Mouse (Mus musculus): ENCODE data around the gene Noto. TPM values are rescaled to one million over a fixed set of nuclear protein-coding genes. Genes with fewer than 3 reads are reported as not detected.
A peak's percentile ranks its signal among the peaks of the same experiment; 100 is the strongest.

The Noto gene
- polyA plus RNA-seq, 1 experiment from 2014 or later, result not detected

DNA sequence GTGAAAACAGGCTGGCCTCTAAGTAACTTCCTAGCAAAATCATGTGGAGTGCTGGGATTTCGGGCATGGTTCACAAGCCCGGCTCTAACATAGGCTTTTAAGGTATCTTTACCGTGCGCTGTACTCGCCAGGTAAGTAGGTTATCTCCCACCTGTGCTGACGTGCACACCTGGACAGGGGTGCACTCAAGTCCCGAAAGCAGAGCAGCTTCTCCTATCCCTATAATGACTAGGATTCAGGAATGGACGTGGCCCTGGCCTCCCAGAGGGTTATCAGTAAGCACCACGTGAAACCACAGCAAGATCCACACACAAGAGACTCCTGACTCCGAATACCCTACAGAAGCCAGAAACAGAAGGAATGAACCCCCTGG lies 42.1 kb upstream of the Noto start:
- no peaks in the 10 kb centered on the region for H3K4me1 ChIP-seq (ENCODE audit: control insufficient read depth, insufficient read depth, low read depth, low read length)
- H3K9me3 ChIP-seq (ENCODE audit: control insufficient read depth, low read length), result no peaks in the 10 kb centered on the region
- no peak overlapping the region for H3K4me2 ChIP-seq (ENCODE audit: low read length)
- H3K9ac ChIP-seq (ENCODE audit: low read depth, low read length), result no peak overlapping the region
- no peak for ATAC-seq
- no peak overlapping the region for H3K4me3 ChIP-seq (ENCODE audit: low read length)
- WGBS, result 84% methylated on average over 10 of the region's 10 CpGs
- H3K27me3 ChIP-seq (replicated peaks; ENCODE audit: control insufficient read depth, insufficient read depth, low read length), result no peaks in the 10 kb centered on the region
- H3K27ac ChIP-seq (ENCODE audit: low read depth, low read length), result no peak overlapping the region
- no peaks in the 10 kb centered on the region for H3K36me3 ChIP-seq (ENCODE audit: control insufficient read depth, insufficient read depth, low read length)

DNA sequence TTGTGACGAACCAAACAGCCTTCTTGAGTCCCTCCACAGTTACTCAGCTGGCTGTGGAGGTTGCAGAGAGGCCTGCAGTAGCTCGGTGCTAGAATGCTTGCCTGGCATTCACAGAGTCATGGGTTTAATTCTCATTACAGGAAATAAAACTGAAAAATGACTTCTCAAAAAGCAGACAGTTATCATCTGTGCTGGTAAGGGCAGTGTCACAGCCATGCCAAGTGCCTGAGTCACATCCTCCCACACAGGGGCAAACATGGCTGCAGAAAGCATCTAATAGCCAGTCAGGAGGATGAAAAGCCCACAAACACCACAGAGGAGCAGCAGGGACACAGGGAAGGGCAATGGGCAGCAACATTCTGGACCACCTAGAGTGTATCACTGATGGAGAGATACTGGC lies 40.9 kb upstream of the Noto start:
- no peaks in the 10 kb centered on the region for H3K27me3 ChIP-seq (replicated peaks; ENCODE audit: control insufficient read depth, insufficient read depth, low read length)
- no peak overlapping the region for H3K27ac ChIP-seq (ENCODE audit: low read depth, low read length)
- no peak overlapping the region for H3K9ac ChIP-seq (ENCODE audit: low read depth, low read length)
- no peaks in the 10 kb centered on the region for H3K4me1 ChIP-seq (ENCODE audit: control insufficient read depth, insufficient read depth, low read depth, low read length)
- WGBS, result 87% methylated on average over 2 of the region's 2 CpGs
- no peak overlapping the region for H3K4me2 ChIP-seq (ENCODE audit: low read length)
- no peaks in the 10 kb centered on the region for H3K9me3 ChIP-seq (ENCODE audit: control insufficient read depth, low read length)
- no peaks in the 10 kb centered on the region for H3K36me3 ChIP-seq (ENCODE audit: control insufficient read depth, insufficient read depth, low read length)
- no peak for ATAC-seq
- no peak overlapping the region for H3K4me3 ChIP-seq (ENCODE audit: low read length)

DNA sequence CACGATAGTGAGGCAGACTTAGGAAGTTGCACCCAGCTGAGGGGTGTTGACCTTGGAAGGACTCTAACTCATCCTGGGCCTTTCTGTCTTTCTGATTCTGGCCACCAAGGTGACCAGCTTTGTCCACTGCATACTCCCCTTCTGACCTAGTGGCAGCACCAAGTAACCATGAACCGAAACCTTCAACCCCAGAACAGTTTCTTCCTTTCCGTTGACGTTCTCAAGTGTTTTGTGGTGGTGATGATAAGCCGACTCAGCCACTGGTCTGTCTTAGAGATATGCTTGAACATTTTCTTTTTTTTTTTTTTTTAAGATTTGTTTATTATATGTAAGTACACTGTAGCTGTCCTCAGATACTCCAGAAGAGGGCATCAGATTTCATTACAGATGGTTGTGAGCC lies 35.1 kb upstream of the Noto start:
- WGBS, result 85% methylated on average over 5 of the region's 5 CpGs
- ATAC-seq, result no peak

DNA sequence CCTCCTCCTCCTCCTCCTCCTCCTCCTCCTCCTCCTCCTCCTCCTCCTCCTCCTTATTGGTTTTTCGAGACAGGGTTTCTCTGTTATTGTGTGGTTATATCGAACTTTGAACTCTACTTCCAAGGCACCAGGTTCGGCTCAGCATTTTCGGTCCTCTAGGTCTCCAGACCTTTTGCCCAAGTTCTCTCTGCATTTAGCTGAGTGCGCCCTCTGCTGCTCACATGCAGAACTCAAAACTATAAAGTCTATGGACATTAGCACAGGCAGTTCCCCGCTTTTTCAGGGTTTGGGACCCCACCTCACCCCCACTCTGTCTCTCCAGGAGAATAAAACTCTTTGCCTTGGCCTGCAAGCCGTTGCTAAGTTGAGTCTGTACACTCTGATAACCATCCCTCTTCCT lies 31.9 kb upstream of the Noto start:
- no peaks in the 10 kb centered on the region for H3K36me3 ChIP-seq (ENCODE audit: control insufficient read depth, insufficient read depth, low read length)
- H3K4me2 ChIP-seq (ENCODE audit: low read length), result no peak overlapping the region
- H3K27ac ChIP-seq (ENCODE audit: low read depth, low read length), result no peak overlapping the region
- WGBS, result 34% methylated on average over 7 of the region's 7 CpGs
- H3K4me1 ChIP-seq (ENCODE audit: control insufficient read depth, insufficient read depth, low read depth, low read length), result no peaks in the 10 kb centered on the region
- H3K9me3 ChIP-seq (ENCODE audit: control insufficient read depth, low read length), result no peaks in the 10 kb centered on the region
- H3K27me3 ChIP-seq (replicated peaks; ENCODE audit: control insufficient read depth, insufficient read depth, low read length), result no peaks in the 10 kb centered on the region
- no peak overlapping the region for H3K9ac ChIP-seq (ENCODE audit: low read depth, low read length)
- no peak for ATAC-seq
- no peak overlapping the region for H3K4me3 ChIP-seq (ENCODE audit: low read length)

More for the DNA sequence above, 35.1 kb upstream of the Noto start:
- Histone ChIP-seq H3K4me1 (ENCODE audit: control insufficient read depth, insufficient read depth, low read depth, low read length) (no peaks in the 10 kb centered on the region), H3K9ac (ENCODE audit: low read depth, low read length) (no peak overlapping the region), H3K27me3 (replicated peaks; ENCODE audit: control insufficient read depth, insufficient read depth, low read length) (no peaks in the 10 kb centered on the region), H3K4me2 (ENCODE audit: low read length) (no peak overlapping the region), H3K9me3 (ENCODE audit: control insufficient read depth, low read length) (no peaks in the 10 kb centered on the region), H3K4me3 (ENCODE audit: low read length) (no peak overlapping the region), H3K36me3 (ENCODE audit: control insufficient read depth, insufficient read depth, low read length) (no peaks in the 10 kb centered on the region), H3K27ac (ENCODE audit: low read depth, low read length) (no peak overlapping the region)

DNA sequence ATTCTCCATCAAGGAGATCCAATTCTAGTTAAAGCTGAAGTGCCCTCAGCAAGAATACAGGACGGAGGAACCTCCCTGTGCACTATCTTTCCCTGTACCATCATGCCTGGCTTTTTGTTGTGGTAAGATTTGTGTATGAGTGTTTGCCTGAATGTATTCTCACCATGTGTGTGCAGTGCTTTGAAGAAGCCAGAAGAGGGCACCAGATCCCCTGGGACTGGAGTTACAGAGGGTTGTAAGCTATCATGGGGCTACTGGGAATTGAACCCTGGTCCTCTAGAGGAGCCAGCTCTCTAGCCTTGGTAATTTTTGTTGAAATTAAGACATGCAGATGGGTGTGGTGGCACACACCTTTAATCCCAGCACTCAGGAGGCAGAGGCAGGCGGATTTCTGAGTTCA lies 28.3 kb upstream of the Noto start:
- no peak for ATAC-seq

DNA sequence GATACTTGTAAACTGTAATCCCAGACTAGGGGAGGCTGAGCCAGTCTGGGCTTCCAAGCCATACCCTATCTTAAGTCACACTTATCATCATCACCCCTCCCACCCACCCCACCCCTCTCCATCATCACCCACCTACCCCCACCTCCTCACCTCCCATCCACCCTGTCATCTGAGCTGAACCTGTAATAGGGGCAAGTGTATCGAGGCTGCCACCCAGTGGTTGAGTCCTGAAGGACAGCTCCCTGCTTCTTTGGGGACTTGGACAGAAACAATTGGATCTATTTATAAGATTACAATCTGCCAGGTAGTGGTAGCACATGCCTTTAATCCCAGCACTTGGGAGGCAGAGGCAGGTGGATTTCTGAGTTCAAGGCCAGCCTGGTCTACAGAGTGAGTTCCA lies 26.5 kb upstream of the Noto start:
- Histone ChIP-seq H3K4me2 (ENCODE audit: low read length) (no peak overlapping the region), H3K27me3 (replicated peaks; ENCODE audit: control insufficient read depth, insufficient read depth, low read length) (no peaks in the 10 kb centered on the region), H3K4me3 (ENCODE audit: low read length) (no peak overlapping the region), H3K9ac (ENCODE audit: low read depth, low read length) (no peak overlapping the region), H3K4me1 (ENCODE audit: control insufficient read depth, insufficient read depth, low read depth, low read length) (no peaks in the 10 kb centered on the region), H3K27ac (ENCODE audit: low read depth, low read length) (no peak overlapping the region), H3K9me3 (ENCODE audit: control insufficient read depth, low read length) (no peaks in the 10 kb centered on the region), H3K36me3 (ENCODE audit: control insufficient read depth, insufficient read depth, low read length) (no peaks in the 10 kb centered on the region)
- ATAC-seq, result no peak
- 26% methylated on average over 1 of the region's 1 CpGs for WGBS

More for the DNA sequence above, 28.3 kb upstream of the Noto start:
- H3K4me1 ChIP-seq (ENCODE audit: control insufficient read depth, insufficient read depth, low read depth, low read length), result no peaks in the 10 kb centered on the region
- 75% methylated on average over 2 of the region's 2 CpGs for WGBS
- H3K4me2 ChIP-seq (ENCODE audit: low read length), result no peak overlapping the region
- H3K9me3 ChIP-seq (ENCODE audit: control insufficient read depth, low read length), result no peaks in the 10 kb centered on the region
- no peak overlapping the region for H3K4me3 ChIP-seq (ENCODE audit: low read length)
- no peaks in the 10 kb centered on the region for H3K27me3 ChIP-seq (replicated peaks; ENCODE audit: control insufficient read depth, insufficient read depth, low read length)
- H3K27ac ChIP-seq (ENCODE audit: low read depth, low read length), result no peak overlapping the region
- no peaks in the 10 kb centered on the region for H3K36me3 ChIP-seq (ENCODE audit: control insufficient read depth, insufficient read depth, low read length)
- no peak overlapping the region for H3K9ac ChIP-seq (ENCODE audit: low read depth, low read length)

DNA sequence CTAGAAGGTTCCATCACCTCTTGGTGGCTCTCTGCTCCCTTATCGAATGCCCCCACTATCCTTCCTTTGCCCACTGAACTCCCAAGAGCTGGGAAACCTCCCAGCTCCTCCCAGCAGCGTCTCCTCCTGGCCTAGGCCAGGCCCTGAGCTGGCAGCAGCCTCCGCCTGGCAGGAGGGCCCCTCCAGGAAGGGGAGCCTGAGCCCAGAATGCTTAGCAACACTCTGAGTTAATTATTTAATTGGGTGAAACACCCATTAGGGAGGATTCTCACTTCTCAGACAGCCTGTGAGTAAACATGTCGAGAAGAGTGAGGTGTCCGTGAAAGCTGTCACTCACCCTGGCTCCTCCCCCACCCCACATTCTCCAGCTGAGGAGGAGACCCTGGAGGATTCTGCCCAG lies 24.0 kb upstream of the Noto start:
- ATAC-seq, result 0 out of 2 replicates have a peak, but pooled peaks have one; percentile 30
- Histone ChIP-seq H3K4me3 (ENCODE audit: low read length) (no peak overlapping the region), H3K4me2 (ENCODE audit: low read length) (no peak overlapping the region), H3K9me3 (ENCODE audit: control insufficient read depth, low read length) (no peaks in the 10 kb centered on the region), H3K27me3 (replicated peaks; ENCODE audit: control insufficient read depth, insufficient read depth, low read length) (no peaks in the 10 kb centered on the region), H3K4me1 (ENCODE audit: control insufficient read depth, insufficient read depth, low read depth, low read length) (no peaks in the 10 kb centered on the region), H3K9ac (ENCODE audit: low read depth, low read length) (no peak overlapping the region), H3K27ac (ENCODE audit: low read depth, low read length) (no peak overlapping the region), H3K36me3 (ENCODE audit: control insufficient read depth, insufficient read depth, low read length) (no peaks in the 10 kb centered on the region)
- WGBS, result 34% methylated on average over 5 of the region's 5 CpGs

DNA sequence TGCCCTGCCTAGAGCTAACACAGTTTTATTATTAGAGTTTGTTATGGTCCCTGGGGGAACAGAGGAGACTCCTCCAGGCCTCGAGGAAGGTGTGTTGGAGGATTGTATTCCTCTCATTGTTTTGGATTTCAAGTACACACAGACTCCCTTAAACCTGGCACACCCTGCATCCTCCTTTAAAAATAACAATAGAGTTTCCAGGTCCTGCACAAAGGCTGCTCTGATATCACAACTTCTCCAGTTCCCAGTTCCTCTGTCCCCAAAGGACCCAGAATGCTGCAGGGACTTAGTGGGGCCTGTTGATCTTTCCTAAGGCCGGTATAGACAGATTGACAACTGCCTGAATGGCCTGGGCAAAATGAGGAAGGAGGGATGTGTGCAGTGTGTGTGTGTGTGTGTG lies 21.1 kb upstream of the Noto start:
- WGBS, result 54% methylated on average over 2 of the region's 2 CpGs
- no peak for ATAC-seq
- no peak overlapping the region for H3K27ac ChIP-seq (ENCODE audit: low read depth, low read length)

DNA sequence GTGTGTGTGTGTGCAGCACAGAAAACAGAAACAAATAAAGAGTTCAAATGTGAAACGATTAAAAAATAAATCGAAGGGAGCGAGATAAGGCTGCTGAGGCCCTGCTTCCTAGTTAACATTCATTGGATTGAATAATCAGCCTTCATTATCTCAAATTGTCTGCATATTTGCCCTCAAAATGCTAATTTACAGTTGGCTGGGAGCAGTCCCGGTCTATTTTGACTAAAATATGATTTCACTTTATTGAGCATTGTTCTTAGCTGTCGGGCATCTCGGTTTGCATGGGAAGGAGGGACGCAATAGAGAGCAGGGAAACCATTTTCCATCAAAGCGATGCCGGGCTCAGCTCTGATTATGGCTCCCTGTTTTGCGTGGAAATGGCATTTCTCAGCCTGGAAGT lies 20.6 kb upstream of the Noto start:
- Histone ChIP-seq H3K9ac (ENCODE audit: low read depth, low read length) (no peak overlapping the region), H3K27me3 (replicated peaks; ENCODE audit: control insufficient read depth, insufficient read depth, low read length) (peaks cover 6% of the 10 kb centered on the region), H3K27ac (ENCODE audit: low read depth, low read length) (no peak overlapping the region), H3K4me2 (ENCODE audit: low read length) (no peak overlapping the region), H3K9me3 (ENCODE audit: control insufficient read depth, low read length) (no peaks in the 10 kb centered on the region), H3K4me3 (ENCODE audit: low read length) (no peak overlapping the region), H3K4me1 (ENCODE audit: control insufficient read depth, insufficient read depth, low read depth, low read length) (no peaks in the 10 kb centered on the region), H3K36me3 (ENCODE audit: control insufficient read depth, insufficient read depth, low read length) (no peaks in the 10 kb centered on the region)
- no peak for ATAC-seq
- 62% methylated on average over 10 of the region's 10 CpGs for WGBS

More for the DNA sequence above, 21.1 kb upstream of the Noto start:
- Histone ChIP-seq H3K27me3 (replicated peaks; ENCODE audit: control insufficient read depth, insufficient read depth, low read length) (peaks cover 2% of the 10 kb centered on the region; the same call in 1 of the 2 replicates), H3K36me3 (ENCODE audit: control insufficient read depth, insufficient read depth, low read length) (no peaks in the 10 kb centered on the region), H3K9ac (ENCODE audit: low read depth, low read length) (no peak overlapping the region), H3K4me3 (ENCODE audit: low read length) (no peak overlapping the region), H3K4me1 (ENCODE audit: control insufficient read depth, insufficient read depth, low read depth, low read length) (no peaks in the 10 kb centered on the region), H3K4me2 (ENCODE audit: low read length) (no peak overlapping the region), H3K9me3 (ENCODE audit: control insufficient read depth, low read length) (no peaks in the 10 kb centered on the region)

DNA sequence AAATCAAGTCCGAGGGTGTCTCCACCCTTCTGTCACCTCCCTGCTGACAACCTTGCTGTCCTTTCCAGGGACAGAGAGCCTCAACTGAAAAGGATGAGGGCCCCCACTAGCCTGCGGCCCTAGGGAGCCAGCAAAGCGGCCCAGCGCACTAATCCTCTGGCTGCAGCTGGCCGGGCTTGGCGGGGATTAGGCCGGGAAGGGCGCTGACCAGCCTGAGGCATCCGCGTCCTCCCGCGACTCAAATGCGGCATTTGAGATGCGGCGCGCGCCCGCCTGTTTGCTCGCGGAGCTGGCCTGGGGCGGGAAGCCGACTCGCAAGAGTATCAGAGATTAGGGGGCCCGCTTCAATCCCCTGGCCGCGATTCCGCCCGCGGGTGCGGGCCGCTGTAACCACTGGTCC lies 14.7 kb upstream of the Noto start:
- no peaks in the 10 kb centered on the region for H3K36me3 ChIP-seq (ENCODE audit: control insufficient read depth, insufficient read depth, low read length)
- peak overlapping the region; percentile 65 for H3K4me2 ChIP-seq (ENCODE audit: low read length)
- peak overlapping the region; percentile 62 for H3K9ac ChIP-seq (ENCODE audit: low read depth, low read length)
- WGBS, result 2% methylated on average over 31 of the region's 31 CpGs
- H3K4me1 ChIP-seq (ENCODE audit: control insufficient read depth, insufficient read depth, low read depth, low read length), result peaks cover 6% of the 10 kb centered on the region
- H3K27ac ChIP-seq (ENCODE audit: low read depth, low read length), result no peak overlapping the region
- no peak for ATAC-seq
- peaks cover 27% of the 10 kb centered on the region for H3K27me3 ChIP-seq (replicated peaks; ENCODE audit: control insufficient read depth, insufficient read depth, low read length)
- H3K9me3 ChIP-seq (ENCODE audit: control insufficient read depth, low read length), result no peaks in the 10 kb centered on the region
- peak overlapping the region; percentile 35 for H3K4me3 ChIP-seq (ENCODE audit: low read length)

Measured in hindbrain, embryonic 16.5 days (tissue).